Mouse (Mus musculus): ENCODE measurements around the gene Zfp618. TPM values are rescaled to one million over a fixed set of nuclear protein-coding genes. Genes with fewer than 3 reads are reported as not detected.

Gene Zfp618
- polyA plus RNA-seq, 1 experiment, result 0.36 TPM

DNA sequence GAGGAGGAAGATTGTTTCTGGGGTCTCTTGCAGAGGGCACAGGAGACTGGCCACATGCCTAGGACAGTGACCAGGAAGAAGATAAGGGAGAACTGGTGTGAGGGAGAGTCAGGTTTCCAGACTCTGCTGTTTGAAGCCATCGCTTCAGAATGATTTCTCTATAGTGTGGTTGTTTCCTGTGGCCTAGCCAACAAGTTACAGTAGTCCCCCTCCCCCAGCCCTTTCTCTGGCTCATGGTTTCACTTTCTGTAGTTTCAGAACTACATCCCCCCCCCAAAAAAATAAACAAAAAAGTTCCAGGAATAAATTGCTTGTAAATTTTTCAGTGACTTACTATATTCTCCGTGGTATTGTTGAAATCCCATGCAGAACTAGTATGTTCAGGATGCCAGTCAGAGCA, 107.8 kb downstream of the Zfp618 start:
- Histone ChIP-seq H3K4me1 (no peaks in the 10 kb centered on the region; the same call in 1 of the 2 replicates), H3K36me3 (replicated peaks; ENCODE audit: low read length) (no peaks in the 10 kb centered on the region), H3K9me3 (peaks cover 3% of the 10 kb centered on the region), H3K27me3 (replicated peaks) (peaks cover 25% of the 10 kb centered on the region), H3K4me3 (replicated peaks) (no peak overlapping the region)
- TF ChIP-seq FLI1 (IDR thresholded peaks at IDR 0.05; ENCODE audit: low read length) (no peak), GATA1 (IDR thresholded peaks at IDR 0.05; ENCODE audit: borderline replicate concordance, low read length) (no peak)

DNA sequence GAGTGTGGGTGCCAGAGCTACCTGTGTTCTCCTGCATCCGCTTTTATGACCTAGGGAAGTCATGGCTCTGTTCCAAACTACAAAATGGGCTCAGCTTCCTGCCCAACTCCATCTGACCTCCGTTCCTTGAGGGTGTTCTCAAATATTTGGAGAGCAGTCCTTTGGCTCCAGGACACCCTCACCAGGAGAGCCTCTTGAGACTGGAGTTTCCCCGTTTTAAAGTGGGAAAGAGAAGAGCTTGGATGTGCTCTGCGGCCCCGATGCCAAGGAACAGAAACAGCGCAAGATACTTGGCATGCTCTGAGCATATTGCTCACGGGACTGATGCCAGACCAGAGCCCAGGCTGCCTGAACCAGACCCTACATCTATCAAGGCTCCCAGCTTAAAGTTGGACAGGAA, 113.8 kb downstream of the Zfp618 start:
- H3K36me3 ChIP-seq (replicated peaks; ENCODE audit: low read length), result no peaks in the 10 kb centered on the region
- peaks cover 40% of the 10 kb centered on the region for H3K9me3 ChIP-seq
- peaks cover 46% of the 10 kb centered on the region for H3K27me3 ChIP-seq (replicated peaks)
- no peak overlapping the region for H3K4me3 ChIP-seq (replicated peaks)
- no peak for TF ChIP-seq GATA1 (IDR thresholded peaks at IDR 0.05; ENCODE audit: borderline replicate concordance, low read length)
- TF ChIP-seq FLI1 (IDR thresholded peaks at IDR 0.05; ENCODE audit: low read length), result no peak
- peaks cover 3% of the 10 kb centered on the region; the same call in 1 of the 2 replicates for H3K4me1 ChIP-seq

DNA sequence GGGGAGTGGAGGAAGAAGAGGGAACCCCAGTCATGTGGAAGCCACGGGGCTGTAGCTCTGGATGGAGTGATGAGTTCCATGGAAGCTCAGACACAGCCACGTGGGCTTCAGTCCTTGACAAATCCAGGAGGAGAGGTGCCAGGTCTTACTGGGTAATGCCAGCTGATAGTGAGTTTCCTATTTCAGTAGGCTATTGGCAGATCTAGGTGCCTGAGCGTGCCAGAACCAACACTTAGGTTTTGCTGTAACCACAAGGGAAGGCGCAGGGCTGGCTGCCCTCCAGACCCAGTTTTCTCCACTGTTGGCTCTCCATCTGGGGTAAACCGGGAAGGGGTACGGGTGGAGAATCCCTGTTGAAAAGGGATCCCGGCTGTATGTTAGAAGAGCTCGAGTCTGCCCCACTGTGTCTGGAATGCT, 119.1 kb downstream of the Zfp618 start:
- H3K4me1 ChIP-seq, result peaks cover 24% of the 10 kb centered on the region
- H3K9me3 ChIP-seq, result peaks cover 48% of the 10 kb centered on the region
- H3K4me3 ChIP-seq (replicated peaks), result no peak overlapping the region
- H3K36me3 ChIP-seq (replicated peaks; ENCODE audit: low read length), result no peaks in the 10 kb centered on the region
- no peak for TF ChIP-seq GATA1 (IDR thresholded peaks at IDR 0.05; ENCODE audit: borderline replicate concordance, low read length)
- no peak for TF ChIP-seq FLI1 (IDR thresholded peaks at IDR 0.05; ENCODE audit: low read length)
- peaks cover 77% of the 10 kb centered on the region for H3K27me3 ChIP-seq (replicated peaks)

DNA sequence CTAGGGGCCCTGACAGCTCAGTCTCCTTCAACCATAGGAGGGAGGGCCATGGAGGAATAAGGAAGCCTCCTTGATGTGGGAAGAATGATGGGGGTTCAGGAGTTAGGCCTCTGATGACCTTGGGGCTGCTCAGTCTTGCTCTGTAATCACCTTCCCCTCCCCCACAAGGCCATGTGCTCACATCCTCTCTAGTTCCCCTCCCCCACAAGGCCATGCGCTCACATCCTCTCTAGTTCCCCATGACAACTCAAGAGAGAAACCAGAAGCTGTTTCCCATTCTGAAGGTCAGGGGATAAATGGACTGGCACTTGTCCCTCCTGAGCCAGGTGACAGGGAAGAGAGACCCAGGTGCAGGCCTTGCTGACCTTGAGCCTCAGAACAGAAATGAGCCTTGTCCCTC, 124.1 kb downstream of the Zfp618 start:
- peak overlapping the region; percentile 8 for H3K4me3 ChIP-seq (replicated peaks)
- peaks cover 20% of the 10 kb centered on the region for H3K9me3 ChIP-seq
- TF ChIP-seq FLI1 (IDR thresholded peaks at IDR 0.05; ENCODE audit: low read length), result no peak
- TF ChIP-seq GATA1 (IDR thresholded peaks at IDR 0.05; ENCODE audit: borderline replicate concordance, low read length), result no peak
- peaks cover 58% of the 10 kb centered on the region for H3K4me1 ChIP-seq
- H3K27me3 ChIP-seq (replicated peaks), result peaks cover 72% of the 10 kb centered on the region
- no peaks in the 10 kb centered on the region for H3K36me3 ChIP-seq (replicated peaks; ENCODE audit: low read length)

DNA sequence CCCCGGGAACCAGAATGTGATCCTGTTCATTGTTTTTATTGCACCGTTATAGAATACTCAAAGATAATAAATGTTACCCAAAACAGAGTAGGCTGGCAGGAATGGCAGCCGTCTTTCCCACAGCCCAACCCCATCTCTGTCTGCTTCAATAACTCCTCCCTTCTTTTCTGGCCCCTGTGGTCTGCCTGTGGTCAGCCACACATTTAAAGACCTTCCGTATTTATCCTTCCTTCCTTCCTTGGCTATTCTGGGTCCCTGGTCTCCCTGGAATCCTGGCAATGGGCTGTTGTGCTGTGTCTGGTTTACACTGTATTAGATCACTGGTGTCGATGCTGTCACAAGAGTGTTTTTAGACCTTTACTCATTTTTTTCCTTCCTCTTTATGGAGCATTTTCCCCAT, 125.8 kb downstream of the Zfp618 start:
- H3K36me3 ChIP-seq (replicated peaks; ENCODE audit: low read length), result no peaks in the 10 kb centered on the region
- no peak overlapping the region for H3K4me3 ChIP-seq (replicated peaks)
- peaks cover 19% of the 10 kb centered on the region for H3K9me3 ChIP-seq
- H3K4me1 ChIP-seq, result peaks cover 59% of the 10 kb centered on the region
- H3K27me3 ChIP-seq (replicated peaks), result peaks cover 78% of the 10 kb centered on the region
- TF ChIP-seq FLI1 (IDR thresholded peaks at IDR 0.05; ENCODE audit: low read length), result no peak
- no peak for TF ChIP-seq GATA1 (IDR thresholded peaks at IDR 0.05; ENCODE audit: borderline replicate concordance, low read length)

DNA sequence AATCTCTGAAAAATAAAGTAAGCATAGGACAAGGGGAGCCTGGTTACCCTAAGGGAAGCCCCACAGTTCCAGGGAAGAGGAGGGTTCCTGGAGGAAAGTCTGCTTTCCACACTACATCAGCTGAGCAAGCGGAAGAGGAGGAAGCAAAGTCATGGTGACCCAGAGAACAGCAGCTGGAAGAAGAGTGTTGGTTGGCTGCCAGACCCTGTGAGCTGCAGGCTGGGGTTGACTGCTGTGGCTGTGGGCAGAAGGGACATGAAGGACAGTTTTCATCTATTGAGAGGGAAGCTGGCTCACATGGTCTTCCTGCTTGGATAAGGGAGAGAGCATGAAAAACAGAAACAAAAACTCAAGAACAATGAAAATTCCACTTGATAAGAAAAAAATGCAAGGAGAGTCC, 132.2 kb downstream of the Zfp618 start:
- H3K4me1 ChIP-seq, result peaks cover 21% of the 10 kb centered on the region
- H3K4me3 ChIP-seq (replicated peaks), result peak overlapping the region; percentile 15
- peaks cover 45% of the 10 kb centered on the region for H3K27me3 ChIP-seq (replicated peaks)
- TF ChIP-seq GATA1 (IDR thresholded peaks at IDR 0.05; ENCODE audit: borderline replicate concordance, low read length) (no peak), FLI1 (IDR thresholded peaks at IDR 0.05; ENCODE audit: low read length) (no peak)
- H3K36me3 ChIP-seq (replicated peaks; ENCODE audit: low read length), result no peaks in the 10 kb centered on the region
- H3K9me3 ChIP-seq, result peaks cover 17% of the 10 kb centered on the region

DNA sequence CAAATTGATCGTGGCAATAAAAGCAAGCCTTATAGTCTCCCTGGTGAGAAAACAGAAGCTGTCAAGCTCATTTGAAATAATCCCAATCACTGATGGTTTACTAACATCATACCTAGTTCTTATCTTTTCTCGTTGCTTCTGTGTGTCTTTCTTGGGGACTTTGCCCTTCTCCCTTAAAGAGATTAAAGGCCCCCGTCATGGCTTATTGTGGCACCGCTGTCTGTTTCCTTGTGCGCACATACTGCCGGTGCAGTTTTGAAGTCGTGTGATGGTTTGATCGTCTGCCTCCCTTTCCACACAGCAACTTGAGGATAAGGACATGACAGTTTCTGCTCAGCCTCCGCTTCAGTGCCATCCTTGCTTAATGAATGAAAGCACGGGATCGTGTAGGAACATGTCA, 135.1 kb downstream of the Zfp618 start:
- H3K4me3 ChIP-seq (replicated peaks), result no peak overlapping the region
- peaks cover 16% of the 10 kb centered on the region; the same call in 1 of the 2 replicates for H3K4me1 ChIP-seq
- TF ChIP-seq FLI1 (IDR thresholded peaks at IDR 0.05; ENCODE audit: low read length) (no peak), GATA1 (IDR thresholded peaks at IDR 0.05; ENCODE audit: borderline replicate concordance, low read length) (no peak)
- peaks cover 43% of the 10 kb centered on the region for H3K27me3 ChIP-seq (replicated peaks)
- H3K36me3 ChIP-seq (replicated peaks; ENCODE audit: low read length), result no peaks in the 10 kb centered on the region
- peaks cover 17% of the 10 kb centered on the region for H3K9me3 ChIP-seq

DNA sequence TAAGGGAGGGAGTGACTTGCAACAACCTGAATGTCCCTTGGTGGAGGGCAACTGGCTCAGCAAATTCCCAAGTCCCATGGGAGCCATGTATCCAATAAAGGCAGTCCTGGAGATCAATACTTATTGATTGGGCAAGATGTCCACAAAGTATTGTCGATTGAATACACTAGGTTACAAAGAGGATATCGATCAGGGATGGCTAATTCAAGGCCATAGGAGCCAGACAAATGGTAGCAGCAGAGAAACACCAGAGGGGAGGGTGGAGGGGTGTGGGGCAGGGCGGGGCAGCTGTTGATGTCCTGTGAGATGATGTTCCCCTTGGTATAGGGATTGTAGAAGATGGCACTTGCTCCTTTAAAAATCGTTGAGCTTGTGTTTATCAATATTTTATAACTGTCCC, 136.7 kb downstream of the Zfp618 start:
- peaks cover 30% of the 10 kb centered on the region for H3K27me3 ChIP-seq (replicated peaks)

DNA sequence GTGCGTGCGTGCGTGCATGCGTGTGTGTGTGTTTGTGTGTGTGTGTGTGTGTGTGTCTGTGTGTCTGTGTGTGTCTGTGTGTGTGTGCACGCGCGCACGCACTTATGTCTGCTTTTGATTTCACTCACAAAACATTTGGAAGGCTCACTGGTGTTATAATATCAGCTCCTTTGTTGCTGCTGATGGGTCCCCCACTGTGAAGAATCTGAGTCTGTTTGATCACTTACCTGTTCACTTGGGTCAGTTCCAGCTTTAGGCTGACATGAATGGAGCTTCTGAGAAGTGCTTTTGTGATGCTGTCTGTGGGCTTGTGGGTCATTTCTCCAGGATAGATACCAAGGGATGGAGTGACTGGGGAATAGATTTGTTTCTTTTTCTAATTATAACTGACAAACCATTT, 140.3 kb downstream of the Zfp618 start:
- Histone ChIP-seq H3K4me1 (no peaks in the 10 kb centered on the region), H3K36me3 (replicated peaks; ENCODE audit: low read length) (no peaks in the 10 kb centered on the region), H3K4me3 (replicated peaks) (no peak overlapping the region), H3K27me3 (replicated peaks) (peaks cover 31% of the 10 kb centered on the region), H3K9me3 (peaks cover 4% of the 10 kb centered on the region; the same call in 1 of the 2 replicates)
- no peak for TF ChIP-seq FLI1 (IDR thresholded peaks at IDR 0.05; ENCODE audit: low read length)
- no peak for TF ChIP-seq GATA1 (IDR thresholded peaks at IDR 0.05; ENCODE audit: borderline replicate concordance, low read length)

More for the DNA sequence above, 136.7 kb downstream of the Zfp618 start:
- Histone ChIP-seq H3K36me3 (replicated peaks; ENCODE audit: low read length) (no peaks in the 10 kb centered on the region), H3K4me1 (peaks cover 6% of the 10 kb centered on the region; the same call in 1 of the 2 replicates), H3K4me3 (replicated peaks) (no peak overlapping the region), H3K9me3 (peaks cover 6% of the 10 kb centered on the region; the same call in 1 of the 2 replicates)
- TF ChIP-seq FLI1 (IDR thresholded peaks at IDR 0.05; ENCODE audit: low read length), result no peak
- no peak for TF ChIP-seq GATA1 (IDR thresholded peaks at IDR 0.05; ENCODE audit: borderline replicate concordance, low read length)

DNA sequence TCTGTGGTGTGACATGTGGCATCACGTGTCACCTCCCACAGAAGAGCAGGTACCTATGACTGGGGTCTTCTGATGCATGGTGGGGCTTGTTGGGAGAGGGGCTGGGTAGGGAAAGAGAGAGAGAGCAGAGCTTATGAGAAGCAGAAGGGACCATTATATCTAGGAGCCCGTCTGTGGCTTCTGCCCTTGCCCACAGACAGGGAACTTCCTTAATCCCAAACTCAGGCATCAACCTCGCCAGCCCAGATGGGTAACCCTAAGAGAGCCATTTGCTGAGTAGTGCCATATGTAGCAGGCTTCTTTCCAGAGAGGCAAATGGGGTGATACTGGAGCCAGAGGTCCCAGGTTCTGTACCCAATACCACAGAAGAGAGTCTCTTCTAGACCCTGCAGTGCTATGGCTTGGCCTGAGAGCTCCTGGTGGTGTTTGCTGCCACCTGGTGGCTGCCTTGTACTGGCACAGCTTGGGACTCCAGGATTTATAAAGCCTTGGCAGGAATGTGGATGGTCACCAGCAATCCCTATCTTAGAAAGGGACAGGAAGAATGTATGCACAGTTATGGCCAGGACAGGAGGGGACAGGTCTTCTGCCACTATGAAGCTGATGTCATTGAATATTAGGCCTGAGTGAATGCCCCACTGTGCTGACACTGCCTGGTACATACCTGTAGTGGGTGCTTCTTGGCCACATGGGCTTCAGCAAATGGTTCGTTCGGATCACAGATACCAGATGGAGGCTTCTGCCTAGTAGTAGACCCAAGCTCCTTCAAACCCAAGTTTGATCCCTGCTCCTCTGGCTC, 153.5 kb downstream of the Zfp618 start:
- peaks cover 60% of the 10 kb centered on the region for H3K27me3 ChIP-seq (replicated peaks)

More for the DNA sequence above, 153.5 kb downstream of the Zfp618 start:
- Histone ChIP-seq H3K36me3 (replicated peaks; ENCODE audit: low read length) (no peaks in the 10 kb centered on the region), H3K9me3 (peaks cover 12% of the 10 kb centered on the region), H3K4me1 (no peaks in the 10 kb centered on the region), H3K4me3 (replicated peaks) (no peak overlapping the region)
- TF ChIP-seq GATA1 (IDR thresholded peaks at IDR 0.05; ENCODE audit: borderline replicate concordance, low read length), result no peak
- TF ChIP-seq FLI1 (IDR thresholded peaks at IDR 0.05; ENCODE audit: low read length), result no peak
